Mouse (Mus musculus) forebrain, embryonic 12.5 days (tissue): ENCODE measurements around the gene Phf7. TPM values are rescaled to one million over a fixed set of nuclear protein-coding genes. Genes with fewer than 3 reads are reported as not detected.

Experiments used
- ATAC-seq: fragments of 200-750 bp; cut with Nextera tagmentation; 2 replicates; pipeline ENCODE4 v1.8.0; 2017; ENCODE audit warnings: moderate TSS enrichment; ENCODE audit not compliant: low FRiP score
- H3K27ac ChIP-seq: fragments of 300-500 bp; sonication (generic); 2 replicates; pipeline ENCODE4 v1.5.1; 2016; ENCODE audit warnings: mild to moderate bottlenecking
- H3K27me3 ChIP-seq: fragments of 300-500 bp; sonication (generic); 2 replicates; pipeline ENCODE4 v1.6.1; 2016; ENCODE audit warnings: mild to moderate bottlenecking
- H3K36me3 ChIP-seq: fragments of 300-500 bp; sonication (generic); replicated peaks from 2 replicates; pipeline ENCODE4 v1.6.1; 2016; ENCODE audit warnings: mild to moderate bottlenecking
- H3K4me1 ChIP-seq: fragments of 300-500 bp; sonication (generic); 2 replicates; pipeline ENCODE4 v1.6.1; 2016
- H3K4me2 ChIP-seq: fragments of 300-500 bp; sonication (generic); 2 replicates; pipeline ENCODE4 v1.6.1; 2016; ENCODE audit warnings: mild to moderate bottlenecking, moderate library complexity
- H3K4me3 ChIP-seq: fragments of 300-500 bp; sonication (generic); replicated peaks from 2 replicates; pipeline ENCODE4 v1.5.1; 2016; ENCODE audit warnings: mild to moderate bottlenecking
- H3K9ac ChIP-seq: fragments of 300-500 bp; sonication (generic); 2 replicates; pipeline ENCODE4 v1.6.1; 2016; ENCODE audit warnings: mild to moderate bottlenecking
- H3K9me3 ChIP-seq: fragments of 300-500 bp; sonication (generic); 2 replicates; pipeline ENCODE4 v1.6.1; 2016
- WGBS: fragments of 180-500 bp; shearing (Covaris S2); methylation state at CpG from one replicate; pipeline ENCODE4 v1.1.7; 2016; 5-methylcytosine and 5-hydroxymethylcytosine counted together
- polyA plus RNA-seq: library from polyadenylated mRNA; unstranded; fragments of >200 nt; fragmentation: Nextera tagmentation; extraction: Ambion mirVana; gene quantifications from 2 replicates; pipeline ENCODE4 v1.2.1, GENCODE M21; 2016

The Phf7 gene
- polyA plus RNA-seq, 1 experiment from 2014 or later: 15.8 TPM

DNA sequence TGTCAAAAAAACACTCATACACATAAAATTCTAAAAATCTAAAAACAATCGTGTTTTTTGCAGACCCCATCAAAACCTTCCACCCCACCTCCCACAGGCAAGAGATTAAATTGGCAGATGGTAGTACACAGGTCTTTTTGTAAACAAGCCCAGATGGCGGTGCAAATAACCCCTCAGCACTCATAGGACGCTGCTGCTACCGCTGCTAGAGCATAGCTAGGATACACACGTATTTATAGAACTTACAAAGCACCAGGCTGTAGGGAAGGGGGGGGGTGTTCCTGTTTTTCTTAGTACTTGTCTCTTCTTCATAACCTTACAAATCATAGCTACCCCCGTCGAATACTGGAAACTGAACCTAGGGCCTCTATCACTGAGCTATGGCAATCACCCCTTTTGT lies 57.3 kb downstream of the Phf7 start:
- Histone ChIP-seq H3K9me3 (no peaks in the 10 kb centered on the region), H3K4me3 (no peak overlapping the region), H3K27ac (no peak overlapping the region), H3K4me1 (peaks cover 26% of the 10 kb centered on the region; the same call in 1 of the 2 replicates), H3K9ac (no peak overlapping the region), H3K36me3 (peaks cover 91% of the 10 kb centered on the region), H3K4me2 (no peak overlapping the region), H3K27me3 (no peaks in the 10 kb centered on the region)
- no peak for ATAC-seq
- WGBS: 81% methylated on average over 7 of the region's 7 CpGs

DNA sequence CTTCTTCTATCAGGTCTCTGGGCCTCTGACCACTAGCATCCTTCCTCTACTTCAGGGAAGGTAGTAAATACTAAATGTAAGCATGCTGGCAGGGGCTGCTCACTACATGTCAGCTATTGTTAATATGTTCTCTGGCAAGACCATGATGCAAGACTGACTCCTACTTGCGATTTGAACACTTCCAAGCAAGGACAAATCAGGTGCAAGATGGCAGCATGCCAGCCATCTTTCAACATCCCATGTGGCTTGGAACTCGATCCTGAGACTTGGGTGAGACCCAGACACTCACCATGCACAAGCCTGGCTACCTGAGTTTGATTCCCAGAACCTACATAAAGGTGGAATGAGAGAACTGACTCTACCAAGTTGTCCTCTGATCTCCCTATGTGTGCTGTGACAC lies 59.2 kb downstream of the Phf7 start:
- Histone ChIP-seq H3K36me3 (peaks cover 92% of the 10 kb centered on the region), H3K4me2 (no peak overlapping the region), H3K9ac (no peak overlapping the region), H3K27me3 (no peaks in the 10 kb centered on the region), H3K27ac (no peak overlapping the region), H3K9me3 (no peaks in the 10 kb centered on the region), H3K4me1 (peaks cover 15% of the 10 kb centered on the region; the same call in 1 of the 2 replicates), H3K4me3 (no peak overlapping the region)
- no peak for ATAC-seq
- WGBS: 88% methylated on average over 2 of the region's 2 CpGs

DNA sequence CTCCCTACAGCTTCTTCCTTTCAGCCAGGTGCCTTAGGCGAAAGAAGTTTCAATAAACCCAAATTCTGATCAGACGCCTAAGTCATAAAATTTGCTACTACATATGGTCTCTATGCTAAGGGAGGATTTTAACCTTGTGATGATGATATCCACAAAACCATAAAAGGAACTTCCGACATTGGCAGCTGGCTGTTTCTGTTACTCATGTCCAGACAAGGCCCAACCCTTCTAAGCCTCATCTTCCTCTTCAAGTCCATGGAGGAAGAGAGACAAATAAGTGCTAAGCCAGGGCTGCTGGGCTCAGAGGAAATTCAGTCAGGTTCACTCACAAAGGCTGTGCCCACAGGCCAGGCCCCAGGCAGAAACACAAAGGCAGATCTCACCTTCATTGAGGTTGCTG lies 61.8 kb downstream of the Phf7 start:
- no peak overlapping the region for H3K4me3 ChIP-seq
- H3K36me3 ChIP-seq: peaks cover 98% of the 10 kb centered on the region
- no peak overlapping the region for H3K9ac ChIP-seq
- no peak overlapping the region for H3K4me2 ChIP-seq
- no peak overlapping the region for H3K27ac ChIP-seq
- no peak for ATAC-seq
- 94% methylated on average over 3 of the region's 3 CpGs for WGBS
- no peaks in the 10 kb centered on the region for H3K27me3 ChIP-seq
- no peaks in the 10 kb centered on the region for H3K9me3 ChIP-seq
- H3K4me1 ChIP-seq: peaks cover 15% of the 10 kb centered on the region; the same call in 1 of the 2 replicates

DNA sequence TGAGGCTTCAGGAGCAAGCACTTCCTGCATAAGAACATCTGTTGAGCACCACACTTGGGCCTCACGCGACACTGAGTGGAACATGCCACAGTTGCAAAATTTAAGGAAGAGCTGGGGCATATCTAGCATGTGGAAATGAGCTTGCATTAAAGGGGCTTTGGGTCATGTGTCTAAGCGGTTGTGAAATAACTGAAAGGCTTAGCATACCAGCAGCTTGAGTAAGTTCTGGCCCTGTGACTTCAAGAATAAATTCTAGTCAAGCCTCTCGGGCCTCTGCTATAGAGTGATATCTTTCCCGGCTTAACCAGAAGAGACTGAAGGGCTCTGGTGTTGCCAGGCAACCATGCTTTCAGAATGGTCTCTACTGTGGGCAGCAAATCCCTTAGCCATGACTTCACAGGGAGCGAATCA lies 62.3 kb downstream of the Phf7 start:
- no peaks in the 10 kb centered on the region for H3K27me3 ChIP-seq
- no peaks in the 10 kb centered on the region for H3K9me3 ChIP-seq
- no peak overlapping the region for H3K4me3 ChIP-seq
- H3K9ac ChIP-seq: no peak overlapping the region
- WGBS: 65% methylated on average over 6 of the region's 6 CpGs
- H3K4me1 ChIP-seq: peaks cover 12% of the 10 kb centered on the region; the same call in 1 of the 2 replicates
- ATAC-seq: no peak
- H3K27ac ChIP-seq: no peak overlapping the region
- H3K36me3 ChIP-seq: peaks cover 99% of the 10 kb centered on the region
- H3K4me2 ChIP-seq: no peak overlapping the region

Other genes starting within 250 kb of the Phf7 start
- 60.5 and 66.0 TPM in 2 replicates for gene Glt8d1, start 249.9 kb downstream of the Phf7 start, polyA plus RNA-seq
- gene Spcs1, start 249.6 kb downstream of the Phf7 start, polyA plus RNA-seq: 262 and 276 TPM in 2 replicates
- gene Pbrm1, start 232.2 kb downstream of the Phf7 start, polyA plus RNA-seq: 176 and 189 TPM in 2 replicates
- gene Gnl3, start 232.2 kb downstream of the Phf7 start, polyA plus RNA-seq: 98.7 and 107 TPM in 2 replicates
- gene Smim4, start 122.4 kb downstream of the Phf7 start, polyA plus RNA-seq: 54.6 and 67.9 TPM in 2 replicates
- gene Nt5dc2, start 120.3 kb downstream of the Phf7 start, polyA plus RNA-seq: 406 and 410 TPM in 2 replicates
- 23.1 and 26.1 TPM in 2 replicates for gene Stab1, start 82.7 kb downstream of the Phf7 start, polyA plus RNA-seq
- gene Tnnc1, start 43.0 kb downstream of the Phf7 start, polyA plus RNA-seq: 1.6 and 2.1 TPM in 2 replicates
- gene Nisch, start 34.4 kb downstream of the Phf7 start, polyA plus RNA-seq: 439 and 446 TPM in 2 replicates
- gene Sema3g, start 33.5 kb downstream of the Phf7 start, polyA plus RNA-seq: 0.86 and 0.93 TPM in 2 replicates
- gene Bap1, start 133 bp upstream of the Phf7 start, polyA plus RNA-seq: 130 and 135 TPM in 2 replicates
- 7.3 and 8.0 TPM in 2 replicates for gene Dnah1, start 72.6 kb upstream of the Phf7 start, polyA plus RNA-seq
- gene Capn7, start 85.3 kb upstream of the Phf7 start, polyA plus RNA-seq: 46.8 and 47.5 TPM in 2 replicates
- gene Sh3bp5, start 184.8 kb upstream of the Phf7 start, polyA plus RNA-seq: 37.7 and 39.1 TPM in 2 replicates
- gene Eaf1, start 243.1 kb upstream of the Phf7 start, polyA plus RNA-seq: 21.6 and 22.8 TPM in 2 replicates
- gene Mettl6, start 243.7 kb upstream of the Phf7 start, polyA plus RNA-seq: 73.5 and 78.9 TPM in 2 replicates